Mouse (Mus musculus): ENCODE measurements around the gene Atrnl1.

DNA sequence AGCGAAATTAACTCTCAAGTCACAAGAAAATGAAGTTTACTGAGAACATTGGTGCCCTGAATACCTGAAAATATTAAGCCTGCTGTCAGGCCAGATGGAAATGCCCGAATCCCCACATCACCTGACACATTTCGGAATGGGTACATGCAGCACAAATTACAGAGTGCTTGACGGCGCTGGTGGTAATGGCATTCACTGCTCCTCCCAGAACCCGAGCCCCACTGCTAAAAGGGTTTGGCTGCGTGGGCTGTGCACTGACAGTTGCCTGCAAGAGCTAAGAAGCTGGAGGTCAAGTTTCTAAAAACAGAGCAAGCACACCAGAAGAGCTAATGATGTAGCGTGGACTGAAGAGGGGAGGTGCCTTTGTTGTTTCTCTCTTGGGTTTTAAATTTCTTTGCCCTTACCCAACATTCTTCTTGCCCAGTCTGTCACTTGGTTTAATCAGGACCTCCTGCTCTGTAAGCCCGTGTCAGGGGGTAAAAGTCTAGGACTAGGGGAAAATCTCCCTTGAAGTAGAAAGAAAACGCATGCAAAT is 377.8 kb downstream of the Atrnl1 start:
- no peak for TF ChIP-seq CTCF (IDR thresholded peaks at IDR 0.05; ENCODE audit: extremely low read depth, insufficient read length, insufficient replicate concordance, low read depth, low read length)
- no peak for TF ChIP-seq POLR2A (IDR thresholded peaks at IDR 0.05; ENCODE audit: low read depth, low read length)

Data from small intestine, adult 2 months (tissue).